Mouse (Mus musculus): ENCODE results near the gene Olfr792. TPM values are rescaled to one million over a fixed set of nuclear protein-coding genes. Genes with fewer than 3 reads are reported as not detected.
A peak's percentile ranks its signal among the peaks of the same experiment; 100 is the strongest.

Olfr792 gene
- polyA plus RNA-seq (2014; fragmentation: Nextera tagmentation; extraction: Ambion mirVana) = not detected in 2 replicates

- Histone ChIP-seq H3K27me3 (ENCODE audit: insufficient read depth, low read length) (no peaks in the 10 kb centered on the region), H3K27ac (ENCODE audit: low read depth) (no peak within 1 kb of the TSS), H3K4me2 (no peak within 1 kb of the TSS), H3K36me3 (ENCODE audit: insufficient read depth) (no peaks in the 10 kb centered on the region), H3K9me3 (ENCODE audit: low read depth, low read length) (no peaks in the 10 kb centered on the region; the same call in 1 of the 2 replicates), H3K4me3 (ENCODE audit: low read depth, low read length) (no peak within 1 kb of the TSS), H3K9ac (no peak within 1 kb of the TSS), H3K4me1 (ENCODE audit: insufficient read depth) (no peaks in the 10 kb centered on the region)
- TF ChIP-seq CTCF (IDR thresholded peaks at IDR 0.05; ENCODE audit: low read depth) = no peak
- no peak for ATAC-seq (ENCODE audit: insufficient read depth)
- DNase-seq = no peak
- 81% methylated on average over 1 of the region's 1 CpGs for WGBS
Measured at GRCm38 (mm10) chr10:129538862-129539261, at the start of gene Olfr792. Gene Olfr792, plus strand, starts transcription at chr10:129539162.

GRCm38 (mm10) chr10:129490101-129490500 is 48.9 kb upstream of the Olfr792 start:
- Histone ChIP-seq H3K27me3 (ENCODE audit: insufficient read depth, low read length) (no peaks in the 10 kb centered on the region), H3K9ac (no peak overlapping the region), H3K4me2 (no peak overlapping the region), H3K4me3 (ENCODE audit: low read depth, low read length) (no peak overlapping the region), H3K9me3 (ENCODE audit: low read depth, low read length) (no peaks in the 10 kb centered on the region), H3K4me1 (ENCODE audit: insufficient read depth) (no peaks in the 10 kb centered on the region), H3K27ac (ENCODE audit: low read depth) (no peak overlapping the region), H3K36me3 (ENCODE audit: insufficient read depth) (no peaks in the 10 kb centered on the region)
- DNase-seq (no peak), ATAC-seq (ENCODE audit: insufficient read depth) (no peak)
- WGBS = 71% methylated on average over 2 of the region's 2 CpGs
- no peak for TF ChIP-seq CTCF (IDR thresholded peaks at IDR 0.05; ENCODE audit: low read depth)

- no peak for ATAC-seq (ENCODE audit: insufficient read depth)
- DNase-seq = no peak
- no peak for TF ChIP-seq CTCF (IDR thresholded peaks at IDR 0.05; ENCODE audit: low read depth)
- Histone ChIP-seq H3K9ac (no peak within 1 kb of the TSS), H3K36me3 (ENCODE audit: insufficient read depth) (no peaks in the 10 kb centered on the region), H3K27me3 (ENCODE audit: insufficient read depth, low read length) (no peaks in the 10 kb centered on the region), H3K4me2 (no peak within 1 kb of the TSS), H3K27ac (ENCODE audit: low read depth) (no peak within 1 kb of the TSS), H3K9me3 (ENCODE audit: low read depth, low read length) (no peaks in the 10 kb centered on the region), H3K4me3 (ENCODE audit: low read depth, low read length) (no peak within 1 kb of the TSS), H3K4me1 (ENCODE audit: insufficient read depth) (no peaks in the 10 kb centered on the region)
Measured at GRCm38 (mm10) chr10:129498192-129498591, 40.8 kb upstream of the Olfr792 start, which contains the start of gene Olfr790. Gene Olfr790, plus strand, starts transcription at chr10:129498492.

GRCm38 (mm10) chr10:129521492-129521891 is 17.5 kb upstream of the Olfr792 start, which contains the start of gene Olfr791:
Gene Olfr791, plus strand, starts transcription at chr10:129521792.
- TF ChIP-seq CTCF (IDR thresholded peaks at IDR 0.05; ENCODE audit: low read depth) = no peak
- Histone ChIP-seq H3K4me3 (ENCODE audit: low read depth, low read length) (no peak within 1 kb of the TSS), H3K36me3 (ENCODE audit: insufficient read depth) (no peaks in the 10 kb centered on the region), H3K27me3 (ENCODE audit: insufficient read depth, low read length) (no peaks in the 10 kb centered on the region), H3K9ac (no peak within 1 kb of the TSS), H3K4me1 (ENCODE audit: insufficient read depth) (no peaks in the 10 kb centered on the region), H3K9me3 (ENCODE audit: low read depth, low read length) (no peaks in the 10 kb centered on the region), H3K27ac (ENCODE audit: low read depth) (no peak within 1 kb of the TSS), H3K4me2 (no peak within 1 kb of the TSS)
- ATAC-seq (ENCODE audit: insufficient read depth) (no peak), DNase-seq (no peak)
- WGBS = 57% methylated on average over 3 of the region's 3 CpGs

GRCm38 (mm10) chr10:129549354-129549753 is 10.4 kb downstream of the Olfr792 start:
- 40% methylated on average over 1 of the region's 1 CpGs for WGBS
- Histone ChIP-seq H3K27ac (ENCODE audit: low read depth) (no peak overlapping the region), H3K36me3 (ENCODE audit: insufficient read depth) (no peaks in the 10 kb centered on the region), H3K4me1 (ENCODE audit: insufficient read depth) (no peaks in the 10 kb centered on the region), H3K4me3 (ENCODE audit: low read depth, low read length) (no peak overlapping the region), H3K27me3 (ENCODE audit: insufficient read depth, low read length) (no peaks in the 10 kb centered on the region), H3K4me2 (no peak overlapping the region), H3K9ac (no peak overlapping the region), H3K9me3 (ENCODE audit: low read depth, low read length) (peaks cover 2% of the 10 kb centered on the region; the same call in 1 of the 2 replicates)
- DNase-seq (peak; percentile 27), ATAC-seq (ENCODE audit: insufficient read depth) (no peak; the same call in 1 of the 2 replicates)
- TF ChIP-seq CTCF (IDR thresholded peaks at IDR 0.05; ENCODE audit: low read depth) = no peak

- no peaks in the 10 kb centered on the region for H3K4me1 ChIP-seq (ENCODE audit: insufficient read depth)
- no peak within 1 kb of the TSS for H3K27ac ChIP-seq (ENCODE audit: low read depth)
- WGBS = 65% methylated on average over 2 of the region's 2 CpGs
Measured at GRCm38 (mm10) chr10:129567355-129567754, 28.4 kb downstream of the Olfr792 start, which contains the start of gene Olfr794. Gene Olfr794, plus strand, starts transcription at chr10:129567655.

GRCm38 (mm10) chr10:129577066-129577465 is 38.1 kb downstream of the Olfr792 start:
- no peaks in the 10 kb centered on the region for H3K9me3 ChIP-seq (ENCODE audit: low read depth, low read length)
- WGBS = 57% methylated on average over 1 of the region's 1 CpGs
- H3K27me3 ChIP-seq (ENCODE audit: insufficient read depth, low read length) = no peaks in the 10 kb centered on the region
- no peak overlapping the region for H3K9ac ChIP-seq
- no peak overlapping the region for H3K27ac ChIP-seq (ENCODE audit: low read depth)
- DNase-seq (no peak), ATAC-seq (ENCODE audit: insufficient read depth) (no peak)
- H3K36me3 ChIP-seq (ENCODE audit: insufficient read depth) = no peaks in the 10 kb centered on the region
- no peak for TF ChIP-seq CTCF (IDR thresholded peaks at IDR 0.05; ENCODE audit: low read depth)
- H3K4me1 ChIP-seq (ENCODE audit: insufficient read depth) = no peaks in the 10 kb centered on the region
- no peak overlapping the region for H3K4me2 ChIP-seq
- H3K4me3 ChIP-seq (ENCODE audit: low read depth, low read length) = no peak overlapping the region

More at GRCm38 (mm10) chr10:129567355-129567754, 28.4 kb downstream of the Olfr792 start, which contains the start of gene Olfr794:
- Histone ChIP-seq H3K9ac (no peak within 1 kb of the TSS), H3K27me3 (ENCODE audit: insufficient read depth, low read length) (no peaks in the 10 kb centered on the region), H3K4me2 (no peak within 1 kb of the TSS), H3K4me3 (ENCODE audit: low read depth, low read length) (no peak within 1 kb of the TSS), H3K36me3 (ENCODE audit: insufficient read depth) (no peaks in the 10 kb centered on the region), H3K9me3 (ENCODE audit: low read depth, low read length) (no peaks in the 10 kb centered on the region)
- no peak for ATAC-seq (ENCODE audit: insufficient read depth)
- TF ChIP-seq CTCF (IDR thresholded peaks at IDR 0.05; ENCODE audit: low read depth) = no peak
- DNase-seq = no peak

Small RNA genes within 50 kb of the gene (microRNA-seq; reads per million reads assigned to microRNA genes)
- not detected for gene Gm23252 (ENCODE audit: borderline number of aligned reads)

Other genes starting within 250 kb of the Olfr792 start
- gene Olfr780, start 221.0 kb upstream of the Olfr792 start, polyA plus RNA-seq (2014; fragmentation: Nextera tagmentation; extraction: Ambion mirVana) = not detected in 2 replicates
- gene Olfr781, start 210.3 kb upstream of the Olfr792 start, polyA plus RNA-seq (2014; fragmentation: Nextera tagmentation; extraction: Ambion mirVana) = not detected in 2 replicates
- not detected in 2 replicates for gene Olfr782, start 190.3 kb upstream of the Olfr792 start, polyA plus RNA-seq (2014; fragmentation: Nextera tagmentation; extraction: Ambion mirVana)
- 0.05 and 0.08 TPM in 2 replicates for gene Olfr784, start 155.1 kb upstream of the Olfr792 start, polyA plus RNA-seq (2014; fragmentation: Nextera tagmentation; extraction: Ambion mirVana)
- gene Olfr785, start 133.7 kb upstream of the Olfr792 start, polyA plus RNA-seq (2014; fragmentation: Nextera tagmentation; extraction: Ambion mirVana) = not detected in 2 replicates
- not detected in 2 replicates for gene Olfr786, start 111.9 kb upstream of the Olfr792 start, polyA plus RNA-seq (2014; fragmentation: Nextera tagmentation; extraction: Ambion mirVana)
- not detected in 2 replicates for gene Olfr787, start 77.3 kb upstream of the Olfr792 start, polyA plus RNA-seq (2014; fragmentation: Nextera tagmentation; extraction: Ambion mirVana)
- not detected in 2 replicates for gene Olfr788, start 68.2 kb upstream of the Olfr792 start, polyA plus RNA-seq (2014; fragmentation: Nextera tagmentation; extraction: Ambion mirVana)
- gene Olfr789, start 54.4 kb upstream of the Olfr792 start, polyA plus RNA-seq (2014; fragmentation: Nextera tagmentation; extraction: Ambion mirVana) = not detected in 2 replicates
- not detected in 2 replicates for gene Olfr790, start 40.7 kb upstream of the Olfr792 start, polyA plus RNA-seq (2014; fragmentation: Nextera tagmentation; extraction: Ambion mirVana)
- gene Olfr791, start 17.4 kb upstream of the Olfr792 start, polyA plus RNA-seq (2014; fragmentation: Nextera tagmentation; extraction: Ambion mirVana) = not detected in 2 replicates
- not detected in 2 replicates for gene Olfr794, start 28.5 kb downstream of the Olfr792 start, polyA plus RNA-seq (2014; fragmentation: Nextera tagmentation; extraction: Ambion mirVana)
- gene Olfr796, start 73.4 kb downstream of the Olfr792 start, polyA plus RNA-seq (2014; fragmentation: Nextera tagmentation; extraction: Ambion mirVana) = not detected in 2 replicates
- not detected in 2 replicates for gene Olfr798, start 88.8 kb downstream of the Olfr792 start, polyA plus RNA-seq (2014; fragmentation: Nextera tagmentation; extraction: Ambion mirVana)
- not detected in 2 replicates for gene Olfr799, start 98.3 kb downstream of the Olfr792 start, polyA plus RNA-seq (2014; fragmentation: Nextera tagmentation; extraction: Ambion mirVana)
- not detected in 2 replicates for gene Olfr800, start 118.5 kb downstream of the Olfr792 start, polyA plus RNA-seq (2014; fragmentation: Nextera tagmentation; extraction: Ambion mirVana)
- not detected in 2 replicates for gene Olfr801, start 134.7 kb downstream of the Olfr792 start, polyA plus RNA-seq (2014; fragmentation: Nextera tagmentation; extraction: Ambion mirVana)
- not detected in 2 replicates for gene Olfr802, start 149.0 kb downstream of the Olfr792 start, polyA plus RNA-seq (2014; fragmentation: Nextera tagmentation; extraction: Ambion mirVana)
- not detected in 2 replicates for gene Olfr803, start 155.1 kb downstream of the Olfr792 start, polyA plus RNA-seq (2014; fragmentation: Nextera tagmentation; extraction: Ambion mirVana)
- not detected in 2 replicates for gene Olfr804, start 164.0 kb downstream of the Olfr792 start, polyA plus RNA-seq (2014; fragmentation: Nextera tagmentation; extraction: Ambion mirVana)
- gene Olfr805, start 190.2 kb downstream of the Olfr792 start, polyA plus RNA-seq (2014; fragmentation: Nextera tagmentation; extraction: Ambion mirVana) = not detected in 2 replicates
- not detected in 2 replicates for gene Olfr806, start 202.8 kb downstream of the Olfr792 start, polyA plus RNA-seq (2014; fragmentation: Nextera tagmentation; extraction: Ambion mirVana)
- not detected in 2 replicates for gene Olfr807, start 218.6 kb downstream of the Olfr792 start, polyA plus RNA-seq (2014; fragmentation: Nextera tagmentation; extraction: Ambion mirVana)
- gene Olfr808, start 226.3 kb downstream of the Olfr792 start, polyA plus RNA-seq (2014; fragmentation: Nextera tagmentation; extraction: Ambion mirVana) = not detected in 2 replicates
- not detected in 2 replicates for gene Olfr809, start 235.5 kb downstream of the Olfr792 start, polyA plus RNA-seq (2014; fragmentation: Nextera tagmentation; extraction: Ambion mirVana)

All from lung, embryonic 14.5 days (tissue).